Mouse (Mus musculus): Measurements from ENCODE around the gene Rhoj.

DNA sequence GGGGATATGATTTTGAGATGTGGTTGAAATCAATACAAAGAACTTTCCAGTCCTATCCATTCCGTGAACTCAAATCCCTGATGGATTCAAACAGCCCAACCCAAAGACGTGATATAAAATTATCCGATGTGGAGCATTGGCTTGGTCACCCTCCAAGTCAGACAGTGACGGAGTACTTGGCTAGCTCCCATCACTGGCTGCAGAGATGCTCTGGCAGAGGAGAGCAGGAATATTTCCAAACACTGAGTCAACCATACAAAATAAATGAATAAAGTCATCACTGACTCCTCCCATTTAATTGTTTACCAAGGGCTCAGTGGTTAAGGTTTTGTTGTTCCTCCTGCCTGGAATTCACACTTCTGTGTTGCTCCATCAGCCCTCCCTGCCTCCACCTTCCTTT lies 50.6 kb downstream of the Rhoj start:
- no peak for TF ChIP-seq TAL1 (IDR thresholded peaks at IDR 0.05; ENCODE audit: low read length)
- TF ChIP-seq GATA1 (IDR thresholded peaks at IDR 0.05; ENCODE audit: low read length) = no peak

Measured in erythroblast, embryonic 14.5 days (primary cell).